Mouse (Mus musculus) left cerebral cortex, adult 8-10 months (tissue): ENCODE results near the gene Kcnk7. TPM values are rescaled to one million over a fixed set of nuclear protein-coding genes. Genes with fewer than 3 reads are reported as not detected.
"Not testable (repeated sequence)": the region's sequence is repeated elsewhere in the genome, so short reads cannot be mapped to it uniquely, and the experiment has no call there.

Experiments used
- DNase-seq, 2 experiments: peaks; one replicate each; pipeline ENCODE4 v3.0.0; 2022; ENCODE audit warnings: low spot score in 2 of 2
- total RNA-seq, 4 experiments: library from RNA; stranded (reverse); gene quantifications; 2 replicates each; pipeline ENCODE4 v1.2.4; 2022

The Kcnk7 gene
- total RNA-seq = under 1 TPM in 1 of 4 experiments, not detected in 3; 0.37 TPM

- peak in 1 of 2 experiments; percentile 32 for DNase-seq
These were observed at the start of gene Kcnk7 for GRCm38 (mm10) chr19:5704163-5704800. Gene Kcnk7, plus strand, starts transcription at chr19:5704367.

GRCm38 (mm10) chr19:5654720-5655298, 49.4 kb upstream of the Kcnk7 start:
- no peak for DNase-seq

- no peak for DNase-seq
These were observed 43.0 kb upstream of the Kcnk7 start for GRCm38 (mm10) chr19:5660942-5661751.

DNA sequence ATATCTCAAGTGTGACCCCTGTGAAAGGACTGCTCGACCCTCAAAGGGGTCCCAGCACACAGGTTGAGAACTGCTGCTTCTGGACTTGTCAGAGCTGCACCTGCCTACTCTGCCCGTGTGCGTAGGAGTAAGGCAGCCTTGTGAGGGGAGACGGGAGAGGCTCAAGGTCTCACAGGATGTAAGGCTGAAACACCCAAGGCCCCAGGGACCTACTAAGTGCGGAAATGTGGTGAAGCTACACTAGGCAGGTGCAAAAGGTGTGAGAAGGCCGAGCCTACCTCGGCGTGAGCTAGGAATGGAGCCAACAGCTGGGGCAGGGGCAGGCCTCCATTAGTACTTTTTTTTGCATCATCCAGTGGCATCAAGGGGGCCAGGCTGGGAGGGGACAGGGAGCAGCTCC, 41.9 kb upstream of the Kcnk7 start:
- DNase-seq = no peak

- peak; percentile 52 to 64 for DNase-seq
These were observed 40.9 kb upstream of the Kcnk7 start, which contains the start of gene Sipa1 for GRCm38 (mm10) chr19:5662981-5663913. Gene Sipa1, minus strand, starts transcription at chr19:5663707.

GRCm38 (mm10) chr19:5664669-5665257, 39.4 kb upstream of the Kcnk7 start:
- no peak for DNase-seq

- DNase-seq = no peak
These were observed 38.7 kb upstream of the Kcnk7 start for GRCm38 (mm10) chr19:5665465-5665864.

- DNase-seq = no peak
These were observed 37.8 kb upstream of the Kcnk7 start for GRCm38 (mm10) chr19:5666386-5666785.

DNA sequence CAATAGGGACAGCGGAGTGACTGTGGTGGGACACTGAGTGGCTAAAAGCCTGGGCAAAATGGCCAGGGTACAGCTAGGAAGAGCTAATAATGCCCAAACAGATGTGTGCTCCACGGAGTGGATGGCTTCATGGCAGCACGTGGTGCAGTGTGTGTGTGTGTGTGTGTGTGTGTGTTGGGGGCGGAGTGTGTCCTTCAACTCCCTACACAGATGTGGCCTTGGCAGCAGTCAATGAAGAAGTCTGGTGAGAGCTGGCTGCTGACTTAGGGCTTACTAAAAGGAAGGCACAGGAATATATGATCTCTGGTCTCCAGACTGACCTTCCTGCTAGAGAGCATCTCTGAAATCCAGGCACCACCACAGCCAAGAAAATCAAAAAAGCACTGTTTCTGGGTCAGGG, 35.8 kb upstream of the Kcnk7 start:
- DNase-seq = no peak

- DNase-seq = no peak
These were observed 23.7 kb upstream of the Kcnk7 start for GRCm38 (mm10) chr19:5680432-5680831.

- no peak for DNase-seq
These were observed 19.9 kb upstream of the Kcnk7 start for GRCm38 (mm10) chr19:5684236-5684635.

DNA sequence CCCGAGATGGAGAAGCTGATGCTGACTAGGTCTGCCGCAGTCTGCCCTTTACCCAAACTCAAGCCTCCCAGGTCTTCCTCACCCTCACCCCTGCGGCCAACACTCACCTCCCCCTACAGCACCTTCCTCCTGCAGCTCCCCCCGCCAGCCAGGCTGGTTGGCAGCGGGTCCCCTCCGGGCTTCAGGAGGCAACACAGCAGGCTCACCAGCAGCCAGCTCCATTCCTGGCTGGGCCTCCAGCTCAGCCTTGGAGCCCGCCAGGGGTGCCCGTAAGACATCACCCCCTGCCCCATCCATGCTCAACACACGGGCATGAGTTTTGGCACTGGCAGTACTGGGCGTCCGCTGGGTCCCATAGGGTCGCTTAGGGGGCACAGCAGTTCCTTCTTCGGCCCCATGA, 19.2 kb upstream of the Kcnk7 start:
- DNase-seq = no peak

DNA sequence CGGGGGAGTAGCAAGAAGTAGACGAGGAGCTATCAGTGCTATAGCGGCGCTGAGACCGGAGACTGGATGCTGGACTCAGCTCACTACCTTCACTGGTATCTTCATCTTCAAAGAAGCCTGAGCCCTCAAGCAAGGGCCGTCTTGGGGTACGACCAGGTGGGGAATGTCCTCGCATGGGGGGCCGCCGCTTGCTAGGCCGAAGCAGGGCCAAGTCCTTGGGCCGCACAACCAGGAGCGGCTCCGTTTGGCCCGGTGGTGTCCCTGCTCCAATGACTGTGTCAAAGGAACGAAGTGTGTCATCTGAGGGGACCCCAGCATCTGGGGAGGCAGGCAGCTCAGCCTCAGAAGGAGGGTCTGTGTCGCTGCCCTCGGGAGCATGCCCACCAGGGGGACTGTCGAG, 18.7 kb upstream of the Kcnk7 start:
- DNase-seq = no peak

DNA sequence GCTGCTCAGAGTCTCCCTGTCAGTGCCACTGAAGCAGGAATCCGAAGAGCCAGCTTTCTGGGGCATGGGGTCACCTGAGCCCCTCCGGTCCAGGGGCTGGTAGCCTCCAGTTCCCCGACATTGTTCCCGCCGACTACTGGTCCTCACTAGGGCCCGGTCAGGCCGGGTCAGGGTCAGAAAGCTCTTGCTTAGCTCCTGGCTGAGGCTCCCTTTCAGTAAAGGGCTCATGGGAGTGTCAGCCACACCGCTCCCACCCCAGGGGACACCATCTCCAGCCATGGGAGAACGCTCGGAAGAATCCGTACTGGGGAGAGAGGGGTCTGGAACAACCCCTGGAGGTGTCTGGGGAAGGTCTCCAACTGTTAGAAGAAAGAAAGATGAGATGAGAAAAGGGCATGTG, 18.3 kb upstream of the Kcnk7 start:
- DNase-seq = no peak

- DNase-seq = no peak
These were observed 17.7 kb upstream of the Kcnk7 start for GRCm38 (mm10) chr19:5686437-5686836.

GRCm38 (mm10) chr19:5686954-5687353, 17.2 kb upstream of the Kcnk7 start:
- not testable (repeated sequence) for DNase-seq

DNA sequence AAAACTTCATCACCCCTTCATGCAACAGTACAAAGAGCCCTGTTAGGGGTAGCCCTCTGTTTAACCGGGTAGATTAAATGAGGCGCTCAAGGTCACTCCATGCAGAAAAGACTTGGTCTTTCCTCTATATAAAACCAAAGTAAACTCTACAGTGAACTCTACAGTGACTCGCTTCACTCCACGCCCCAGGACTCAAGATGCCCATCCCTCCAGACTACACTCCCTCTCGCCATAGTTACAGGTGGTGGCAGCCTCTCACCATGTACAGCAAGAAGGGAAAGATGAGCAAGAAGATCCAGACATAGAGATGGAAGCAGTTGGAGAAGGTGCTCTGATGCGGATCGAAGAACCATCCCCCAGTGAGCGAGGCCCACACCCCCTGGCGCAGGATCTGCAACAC, 16.4 kb upstream of the Kcnk7 start:
- no peak for DNase-seq

GRCm38 (mm10) chr19:5688200-5689087, 15.7 kb upstream of the Kcnk7 start, which contains the start of the genes Map3k11 and Pcnx3:
Gene Map3k11, plus strand, starts transcription at chr19:5688742.
Gene Pcnx3, minus strand, starts transcription at chr19:5688908.
- DNase-seq = peak; percentile 92 to 98

DNA sequence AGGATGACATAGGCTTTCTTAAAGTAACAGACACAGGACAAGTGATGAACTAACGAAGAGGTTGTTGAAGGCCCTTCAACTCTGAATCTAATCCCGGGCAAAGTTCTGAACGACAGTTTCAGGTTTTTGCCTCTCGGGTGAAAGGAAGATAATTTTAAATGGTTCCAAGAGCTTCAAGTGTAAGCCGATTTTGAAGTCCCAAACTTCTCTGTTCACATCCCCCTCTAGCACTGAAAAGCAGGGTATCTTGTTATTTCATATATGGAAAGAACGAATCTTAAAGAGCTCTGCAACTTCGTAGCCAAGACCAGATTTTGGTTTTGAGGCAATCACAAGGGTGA, 15.1 kb upstream of the Kcnk7 start:
- no peak for DNase-seq
